Mouse (Mus musculus) brain, embryonic 14.5 days (tissue): ENCODE measurements around the gene Cnpy2.

Experiments
- CTCF ChIP-seq: fragments of 200-500 bp; IDR thresholded peaks from 2 replicates; pipeline ENCODE4 v1.5.1; 2012; ENCODE audit warnings: inconsistent platforms, mild to moderate bottlenecking, moderate library complexity, borderline replicate concordance; ENCODE audit not compliant: insufficient read depth, insufficient read length; ENCODE audit errors: extremely low read depth
- POLR2A ChIP-seq: fragments of 200-500 bp; IDR thresholded peaks from 2 replicates; pipeline ENCODE4 v1.6.1; 2012; ENCODE audit warnings: mild to moderate bottlenecking, inconsistent platforms, borderline replicate concordance; ENCODE audit not compliant: poor library complexity, insufficient read depth, insufficient read length, severe bottlenecking; ENCODE audit errors: extremely low read depth

DNA sequence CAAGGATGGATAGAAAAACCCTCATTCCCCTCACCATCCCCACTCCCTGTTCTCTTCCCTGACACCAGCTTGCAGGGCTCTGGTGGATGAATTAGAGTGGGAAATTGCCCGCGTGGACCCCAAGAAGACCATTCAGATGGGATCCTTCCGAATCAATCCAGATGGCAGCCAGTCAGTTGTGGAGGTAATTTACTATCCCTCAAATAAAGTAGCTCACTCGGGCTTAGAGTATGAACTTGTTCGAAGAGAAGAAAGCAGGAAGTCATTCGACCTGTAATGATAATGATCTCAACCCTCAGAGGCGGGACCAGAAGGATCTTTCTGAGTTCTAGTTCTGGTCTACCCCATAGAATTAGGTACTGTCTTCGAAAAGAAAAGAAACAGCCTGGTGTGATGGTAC, 1.3 kb downstream of the Cnpy2 start:
- TF ChIP-seq CTCF = no peak
- no peak for TF ChIP-seq POLR2A
